Mouse (Mus musculus) induced T-regulatory cell, adult 2 months (primary cell): ENCODE results near the gene Fbxl15.
A peak's percentile ranks its signal among the peaks of the same experiment; 100 is the strongest.

Source experiments
- DNase-seq: peaks from one replicate; pipeline ENCODE4 v3.0.0-alpha.2; 2012; ENCODE audit warnings: low read depth

Gene Fbxl15

DNA sequence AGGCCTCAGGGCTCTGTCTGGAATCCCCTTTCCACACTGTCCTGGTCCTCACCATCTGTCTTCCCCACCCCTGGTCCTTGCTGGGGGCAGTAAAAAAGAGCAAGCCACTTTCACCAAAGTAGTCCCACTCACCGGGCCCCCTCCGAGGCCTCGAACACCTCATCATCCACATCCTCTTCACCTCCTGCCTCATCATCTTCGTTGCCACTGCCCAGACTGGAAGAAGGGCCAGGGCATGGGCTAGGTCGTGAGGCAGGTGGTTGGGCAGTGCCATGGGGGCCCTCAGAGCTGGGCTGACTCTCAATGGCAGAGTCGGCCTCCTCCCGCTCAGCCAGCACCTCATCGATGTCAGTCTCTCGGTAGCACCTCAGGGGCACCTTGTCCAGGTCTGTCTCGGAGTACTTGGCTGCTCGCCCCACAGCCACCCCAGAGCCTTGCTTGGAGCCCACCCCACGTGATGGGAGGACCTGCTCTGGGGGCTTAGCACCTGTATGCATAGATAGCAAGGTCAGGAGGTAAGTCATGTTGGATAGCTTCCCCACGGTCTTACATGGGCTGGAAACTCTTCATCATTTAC lies 4.9 kb upstream of the Fbxl15 start:
- no peak for DNase-seq

DNA sequence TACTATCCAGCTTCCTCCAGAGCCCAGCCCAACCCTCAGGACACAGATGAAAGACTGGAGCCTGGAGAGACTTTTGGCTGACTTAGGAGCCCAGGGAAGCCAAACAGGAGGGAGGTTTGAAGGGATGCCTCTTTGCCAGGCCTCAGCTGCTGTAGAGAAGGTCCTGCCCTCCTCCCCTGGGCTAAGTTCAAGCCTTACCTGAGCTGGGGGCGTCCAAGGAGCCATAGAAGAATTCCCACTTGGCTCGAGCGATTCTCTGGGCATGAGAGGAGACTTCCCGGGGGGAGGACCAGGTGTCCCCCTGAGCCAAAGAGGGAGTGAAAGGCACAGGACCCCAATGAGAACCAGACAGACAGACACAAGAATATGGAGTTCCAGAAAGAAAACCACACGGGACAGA lies 4.3 kb upstream of the Fbxl15 start:
- no peak for DNase-seq

DNA sequence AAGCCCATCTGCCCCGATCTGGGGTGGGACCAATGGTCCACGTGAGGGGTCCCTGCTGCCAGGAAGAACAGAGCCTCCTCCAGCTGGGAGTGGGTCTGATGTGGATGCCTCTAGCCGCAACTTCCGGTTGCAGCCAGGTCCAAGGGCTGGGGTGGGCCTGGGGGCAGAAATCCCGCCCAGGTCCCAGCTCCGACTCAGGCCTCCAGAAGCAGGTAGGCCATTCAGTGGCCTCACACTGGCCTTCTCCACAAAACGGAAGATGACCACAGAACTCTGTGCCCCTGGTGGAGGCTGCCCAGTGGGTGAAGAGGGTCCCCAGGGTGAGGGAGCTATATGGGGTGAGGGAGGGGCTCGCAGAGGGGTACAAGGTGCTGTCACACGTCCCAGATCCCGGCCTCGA lies 3.6 kb upstream of the Fbxl15 start:
- DNase-seq = no peak

DNA sequence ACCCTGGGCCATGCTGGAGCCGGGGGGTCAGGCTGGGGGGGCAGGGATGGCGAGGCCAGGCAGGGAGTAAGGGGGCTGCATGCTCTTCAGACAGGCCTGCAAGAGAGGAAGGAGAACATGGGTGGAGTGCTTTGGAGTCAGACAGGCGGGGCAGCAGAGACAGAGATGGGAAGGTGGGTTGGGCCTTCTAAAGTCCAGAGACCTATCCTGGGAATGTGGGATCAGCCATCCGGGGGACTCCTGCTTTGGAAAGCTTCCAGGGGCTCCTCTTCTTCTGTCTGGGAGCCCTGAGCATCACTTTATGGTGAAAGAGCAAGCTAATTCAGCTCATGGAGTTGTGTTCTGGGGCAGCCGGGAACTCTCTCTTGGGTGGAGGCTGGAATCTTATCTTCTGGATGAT lies 3.1 kb upstream of the Fbxl15 start:
- DNase-seq = no peak

DNA sequence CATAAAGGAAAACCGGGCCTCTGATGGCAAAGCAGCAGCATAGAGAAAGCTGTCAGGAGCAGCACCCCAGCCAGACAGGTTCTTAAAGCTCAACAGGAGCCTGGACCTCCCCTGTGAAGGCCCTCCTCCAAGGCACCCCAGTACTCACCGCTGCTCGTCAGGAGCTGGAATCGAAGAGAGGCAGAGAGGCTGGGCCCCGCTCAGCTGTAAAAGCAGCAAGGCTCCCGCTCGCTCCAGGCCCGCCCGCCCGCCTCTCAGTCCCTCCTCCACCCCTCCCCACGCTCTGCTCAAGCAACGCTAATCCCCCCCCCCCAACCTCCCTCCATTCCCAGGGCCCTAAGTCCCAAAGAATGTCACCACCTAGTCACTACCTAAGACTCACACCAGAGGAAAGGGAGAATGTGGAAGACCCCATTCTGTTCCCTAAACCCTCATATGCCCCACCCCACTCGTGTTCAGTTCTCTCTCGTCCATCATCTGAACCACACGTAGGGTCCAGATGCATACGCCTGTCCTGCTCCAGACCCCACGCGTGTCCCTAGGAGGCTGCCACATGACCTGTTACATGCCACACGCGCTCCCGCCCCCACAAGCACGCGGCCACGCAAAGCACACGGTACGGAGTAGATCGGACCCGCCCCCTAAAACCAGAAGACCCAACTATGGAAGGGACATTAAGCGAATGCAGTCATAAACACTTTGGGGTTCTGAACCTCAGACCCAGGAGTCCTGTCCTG lies 1.8 kb upstream of the Fbxl15 start:
- DNase-seq = no peak

DNA sequence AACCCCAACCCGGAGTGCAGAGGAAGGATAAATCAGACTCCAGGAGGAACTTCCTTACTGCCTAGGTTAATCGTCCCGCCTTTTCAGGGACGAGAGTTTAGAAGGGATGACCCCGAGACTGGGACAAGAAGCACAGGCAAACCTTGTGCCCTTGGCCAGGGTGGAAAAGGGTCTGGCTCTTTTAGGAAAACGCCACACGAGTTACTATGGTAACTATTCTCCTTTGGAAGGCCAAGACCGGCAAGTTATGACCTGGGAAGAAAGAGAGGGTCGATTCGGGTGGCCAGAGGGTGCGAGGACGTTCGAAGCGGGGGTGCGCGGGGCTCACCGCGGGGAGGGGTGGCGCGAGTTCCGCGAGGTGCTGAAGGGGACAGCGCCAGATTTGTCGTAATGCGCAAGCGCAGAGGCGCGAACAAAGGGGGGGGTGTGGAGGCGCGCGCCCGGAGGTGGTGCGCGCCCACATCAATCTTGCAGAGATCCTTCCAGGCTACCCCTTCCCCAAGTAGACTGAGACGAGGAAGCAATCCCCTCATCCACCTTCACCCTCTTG lies 1.2 kb upstream of the Fbxl15 start, which contains the start of gene Psd:
TSS of gene Psd (minus strand) at position 401 of the 550 bp plus-strand sequence.
- DNase-seq = peak; percentile 80

DNA sequence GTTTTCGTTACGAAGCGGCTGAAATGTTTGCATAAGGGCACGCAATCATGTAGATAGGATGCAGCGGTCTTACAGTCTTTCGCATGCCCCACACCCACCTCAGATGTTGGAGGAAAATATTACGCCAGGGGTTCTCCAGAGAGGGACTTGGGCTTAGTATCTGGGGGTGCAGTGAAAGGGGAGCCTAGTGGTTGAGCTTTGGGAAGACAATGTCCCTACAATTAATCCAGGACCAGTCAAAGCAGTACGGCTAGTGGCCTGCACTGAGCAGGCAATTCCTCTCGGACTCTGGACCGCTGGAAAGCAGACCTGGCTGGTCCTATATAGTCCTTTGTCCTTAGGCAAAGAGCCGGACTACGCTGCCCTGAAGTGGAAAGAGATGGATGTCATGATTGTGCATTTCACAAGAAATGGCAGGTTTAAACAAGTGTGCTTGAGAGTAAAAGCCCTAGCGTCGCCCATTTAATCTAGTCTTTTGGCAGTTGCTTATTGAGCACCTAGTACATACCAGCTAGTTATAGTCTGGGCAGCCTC lies 386 bp upstream of the Fbxl15 start:
- no peak for DNase-seq

DNA sequence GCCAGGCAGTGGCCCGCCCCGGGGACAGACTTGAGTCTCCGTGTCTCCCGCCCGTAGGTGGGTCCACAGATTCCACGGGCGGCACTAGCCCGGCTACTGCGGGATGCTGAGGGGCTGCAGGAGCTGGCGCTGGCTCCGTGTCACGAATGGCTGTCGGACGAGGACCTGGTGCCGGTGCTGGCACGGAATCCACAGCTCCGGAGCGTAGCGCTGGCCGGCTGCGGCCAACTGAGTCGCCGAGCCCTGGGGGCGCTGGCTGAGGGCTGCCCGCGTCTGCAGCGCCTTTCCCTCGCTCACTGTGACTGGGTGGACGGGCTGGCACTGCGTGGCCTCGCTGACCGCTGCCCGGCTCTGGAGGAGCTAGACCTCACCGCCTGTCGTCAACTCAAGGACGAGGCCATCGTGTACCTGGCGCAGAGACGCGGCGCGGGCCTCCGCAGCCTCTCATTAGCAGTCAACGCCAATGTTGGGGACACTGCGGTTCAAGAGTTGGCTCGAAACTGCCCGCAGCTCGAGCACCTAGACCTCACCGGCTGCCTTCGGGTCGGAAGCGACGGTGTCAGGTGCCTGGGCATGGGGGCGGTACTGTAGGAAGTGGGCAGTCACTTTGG lies 1.2 kb downstream of the Fbxl15 start:
- DNase-seq = peak; percentile 67

DNA sequence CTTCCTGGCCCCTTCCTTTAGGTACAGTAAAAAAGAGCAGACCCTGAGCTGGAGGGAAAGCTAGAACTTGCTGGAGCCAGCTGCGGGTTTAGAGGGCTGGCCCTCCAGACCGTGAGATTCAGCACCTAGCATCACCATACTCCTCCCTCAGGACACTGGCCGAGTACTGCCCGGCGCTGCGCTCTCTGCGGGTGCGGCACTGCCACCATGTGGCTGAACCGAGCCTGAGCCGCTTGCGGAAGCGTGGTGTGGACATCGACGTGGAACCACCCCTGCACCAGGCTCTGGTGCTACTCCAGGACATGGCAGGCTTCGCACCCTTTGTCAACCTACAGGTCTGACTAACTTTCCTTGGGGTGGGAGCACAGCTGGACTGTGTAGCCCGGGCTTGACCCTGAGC lies 2.0 kb downstream of the Fbxl15 start:
- DNase-seq = peak; percentile 74

DNA sequence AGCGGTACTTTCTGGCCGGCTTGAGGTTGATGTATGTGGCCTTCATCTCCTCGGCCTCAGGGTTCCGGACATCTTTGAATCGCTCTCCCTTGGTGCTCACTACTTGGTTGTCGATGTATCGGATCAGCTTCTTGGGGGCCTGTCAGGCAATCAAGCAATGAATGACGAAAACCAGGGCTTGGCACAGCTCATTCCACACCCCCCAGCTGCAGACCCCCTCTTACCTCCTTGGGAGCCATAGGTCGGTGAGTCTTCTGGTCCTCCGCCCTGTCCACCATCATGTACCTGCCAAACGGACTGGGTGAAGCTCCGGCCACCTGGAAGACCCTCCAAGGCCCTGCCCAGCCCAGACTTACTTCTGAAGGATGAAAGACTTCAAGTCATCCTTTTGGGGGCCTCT lies 2.7 kb downstream of the Fbxl15 start:
- DNase-seq = no peak

DNA sequence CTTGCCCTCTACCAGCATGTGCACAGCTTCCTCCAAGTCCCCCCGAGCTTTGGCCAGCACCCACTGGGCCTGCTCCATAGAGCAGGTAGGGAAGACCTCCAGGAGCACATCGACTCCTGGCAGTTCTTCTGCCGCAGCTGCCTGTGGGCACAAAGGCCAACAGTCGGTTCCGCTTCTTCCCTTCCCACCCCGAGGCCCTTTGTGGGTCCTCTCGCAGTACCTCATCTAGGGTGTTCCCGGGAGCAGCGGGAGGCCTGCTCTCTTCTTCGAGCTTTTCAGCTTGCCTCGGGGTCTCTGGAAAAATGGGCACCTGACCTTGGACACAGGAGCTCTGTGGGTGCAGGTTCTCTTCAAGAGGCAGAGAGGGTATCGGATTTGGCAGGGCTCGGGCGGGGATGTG lies 3.3 kb downstream of the Fbxl15 start:
- DNase-seq = no peak

DNA sequence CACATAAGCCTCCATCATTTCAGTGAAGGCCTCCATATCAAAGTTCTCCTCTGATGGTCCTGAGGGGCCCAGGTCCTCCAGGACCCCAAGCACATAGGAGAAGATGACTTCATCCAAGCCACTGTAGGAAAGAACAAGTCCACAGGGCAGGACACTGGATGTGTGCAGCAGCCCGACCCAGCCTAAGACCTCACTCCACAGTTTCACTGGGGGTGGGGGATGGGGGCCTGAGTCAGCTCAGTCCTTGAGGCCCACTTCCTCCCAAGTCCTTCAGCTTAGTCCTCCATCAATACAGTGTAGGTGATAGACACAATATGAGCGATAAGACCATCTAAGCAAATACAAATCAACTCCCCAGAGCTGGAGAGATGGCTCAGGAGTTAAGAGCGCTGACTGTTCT lies 4.0 kb downstream of the Fbxl15 start:
- DNase-seq = no peak

DNA sequence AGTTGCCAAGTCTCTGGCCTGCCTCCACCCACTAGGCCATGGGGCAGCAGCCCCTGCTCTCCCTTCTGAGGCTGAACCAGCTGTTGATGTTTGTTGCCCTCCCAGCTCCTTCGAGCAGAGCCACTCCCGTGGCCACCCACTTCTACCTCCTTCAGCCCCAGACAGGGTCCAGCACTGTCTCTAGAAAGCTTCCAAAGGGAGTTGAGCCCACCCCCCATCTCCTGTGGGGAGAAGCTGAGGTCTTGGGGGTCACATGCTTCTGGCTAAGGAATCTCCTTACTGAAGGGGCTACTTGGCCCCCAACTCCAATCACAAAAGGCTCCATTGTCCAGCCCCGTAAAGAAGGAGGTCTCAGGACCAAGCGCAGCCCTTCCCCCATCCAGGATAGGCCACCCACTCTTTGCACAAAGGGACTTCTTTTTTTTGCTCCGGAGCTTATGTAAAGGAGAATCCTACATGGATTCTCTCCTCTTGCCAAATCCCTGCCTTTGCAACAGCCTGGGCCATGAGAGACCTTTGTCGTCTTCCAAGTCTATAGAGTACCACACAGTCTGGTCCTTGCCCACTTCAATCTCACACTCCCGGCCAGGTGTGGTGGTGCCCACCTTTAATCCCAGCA lies 4.8 kb downstream of the Fbxl15 start:
- DNase-seq = no peak

DNA sequence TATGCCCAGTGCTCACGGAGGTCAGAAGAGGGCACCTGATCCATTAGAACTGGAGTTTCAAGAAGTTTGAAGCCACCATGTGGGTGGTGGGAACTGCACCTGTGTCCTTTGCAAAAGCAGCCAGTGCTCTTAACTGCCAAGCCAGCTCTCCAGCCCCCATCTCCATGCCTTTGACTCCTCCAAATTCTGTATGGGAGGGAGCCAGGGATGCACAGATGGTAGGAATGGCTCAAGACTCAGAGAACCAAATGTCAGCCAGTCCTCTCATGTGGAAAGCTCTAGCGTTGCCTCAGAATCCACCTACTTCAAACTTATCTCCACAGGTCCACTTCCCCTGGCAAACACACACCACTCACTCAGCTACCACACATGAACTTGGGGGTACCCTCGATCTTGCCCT lies 5.9 kb downstream of the Fbxl15 start:
- no peak for DNase-seq

DNA sequence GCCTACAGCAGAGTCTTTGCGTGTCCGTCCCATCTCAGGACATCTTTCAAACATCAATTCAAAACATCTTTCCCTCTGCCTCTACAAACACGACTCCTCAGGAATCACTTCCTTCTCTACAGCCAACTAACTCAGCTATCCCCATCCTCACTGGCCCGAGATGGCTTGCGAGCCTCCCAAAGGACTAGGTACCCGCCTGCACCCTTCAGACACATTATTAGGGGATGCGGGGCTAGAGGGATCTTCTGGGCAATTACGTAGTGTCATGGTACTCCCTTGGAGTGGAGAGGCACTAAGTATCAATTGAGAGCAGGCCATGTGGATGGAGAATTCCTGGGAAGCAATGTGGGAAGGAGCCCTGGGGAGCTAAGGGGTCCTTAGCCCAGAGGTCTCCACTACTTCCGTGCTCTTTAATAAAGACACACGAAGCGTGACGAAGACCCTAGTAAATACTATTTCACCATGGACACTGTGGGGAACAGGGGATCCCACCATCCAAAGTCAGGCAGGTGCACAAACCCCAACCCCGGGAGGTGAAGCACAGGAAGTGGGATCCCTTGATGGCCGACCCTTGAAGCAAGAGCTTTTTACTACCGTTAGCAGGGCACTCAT lies 9.8 kb downstream of the Fbxl15 start:
- DNase-seq = no peak

DNA sequence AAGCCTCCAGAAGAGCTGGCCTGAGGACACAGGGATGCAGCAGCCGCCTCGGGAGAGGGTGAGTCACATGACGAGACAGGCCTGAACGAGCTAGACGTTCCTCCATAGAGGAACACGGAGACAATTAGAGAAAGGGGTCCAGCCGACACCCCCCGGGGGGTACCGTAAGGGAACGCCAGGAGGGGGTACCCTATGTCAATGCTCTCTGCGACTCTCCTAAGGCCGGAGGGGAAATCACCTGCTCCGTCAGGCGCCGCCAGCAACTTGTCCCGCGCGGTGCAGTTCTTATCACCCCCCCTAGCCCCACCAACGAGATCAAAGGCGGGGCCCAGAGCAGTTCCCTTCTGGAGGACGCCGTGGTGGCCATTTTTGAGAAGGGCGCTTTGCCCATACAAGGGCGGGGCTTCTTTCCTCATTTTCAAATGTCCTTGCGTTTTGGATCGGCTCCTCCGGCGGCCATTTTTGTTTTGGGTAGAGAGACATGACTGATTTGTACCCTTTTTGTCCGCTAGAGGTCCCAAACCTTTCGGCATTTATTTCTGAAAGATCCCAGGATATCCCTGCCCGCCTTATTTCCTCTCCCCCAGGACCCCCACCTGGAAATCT lies 10.4 kb downstream of the Fbxl15 start, which contains the start of gene Cuedc2:
TSS of gene Cuedc2 (minus strand) at position 372 of the 606 bp plus-strand sequence.
- DNase-seq = peak; percentile 98

DNA sequence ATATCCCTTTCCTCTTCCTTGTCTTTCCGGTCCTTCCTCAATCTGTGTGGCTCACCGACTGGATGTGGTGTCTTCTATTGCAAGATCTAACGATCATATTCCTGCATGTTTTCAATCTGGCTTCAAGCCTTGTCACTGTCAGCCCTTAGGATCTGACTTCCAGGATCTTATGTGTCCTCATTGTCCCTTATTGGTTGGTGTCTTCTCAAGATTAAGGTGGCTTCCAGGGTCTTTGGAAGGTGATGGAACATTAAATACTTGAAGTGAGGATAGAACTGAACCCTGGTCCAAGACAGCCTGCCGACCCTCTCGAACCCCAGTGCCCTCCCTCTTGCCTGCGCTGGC lies 10.9 kb downstream of the Fbxl15 start:
- no peak for DNase-seq

DNA sequence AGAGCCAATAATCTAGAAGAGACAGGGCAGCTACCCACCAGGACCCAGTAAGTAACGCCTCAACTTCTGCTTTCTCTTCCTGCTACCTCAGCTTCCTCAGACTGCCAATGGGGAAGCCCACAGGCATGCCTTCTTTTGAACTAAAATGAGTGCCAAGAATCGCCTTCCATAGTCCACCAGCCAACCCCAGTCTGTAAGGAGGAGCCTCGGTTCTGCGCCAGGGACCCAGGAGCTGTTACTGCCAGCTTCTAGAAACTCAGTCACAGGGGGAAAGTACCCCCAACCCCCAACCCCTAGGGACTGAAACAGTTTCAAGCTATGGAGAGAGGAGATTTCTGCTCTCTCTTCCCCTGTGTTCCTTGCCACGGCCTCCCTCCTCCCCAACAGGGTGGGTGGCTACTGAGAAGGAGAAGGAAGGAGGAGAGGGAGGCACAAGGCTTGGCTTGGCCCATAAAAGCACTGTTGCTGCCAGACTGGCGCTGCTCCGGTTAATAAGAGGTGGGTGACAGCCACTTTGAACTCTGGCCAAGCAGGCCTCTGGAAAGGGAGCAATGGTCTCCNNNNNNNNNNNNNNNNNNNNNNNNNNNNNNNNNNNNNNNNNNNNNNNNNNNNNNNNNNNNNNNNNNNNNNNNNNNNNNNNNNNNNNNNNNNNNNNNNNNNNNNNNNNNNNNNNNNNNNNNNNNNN lies 11.4 kb downstream of the Fbxl15 start:
- no peak for DNase-seq

DNA sequence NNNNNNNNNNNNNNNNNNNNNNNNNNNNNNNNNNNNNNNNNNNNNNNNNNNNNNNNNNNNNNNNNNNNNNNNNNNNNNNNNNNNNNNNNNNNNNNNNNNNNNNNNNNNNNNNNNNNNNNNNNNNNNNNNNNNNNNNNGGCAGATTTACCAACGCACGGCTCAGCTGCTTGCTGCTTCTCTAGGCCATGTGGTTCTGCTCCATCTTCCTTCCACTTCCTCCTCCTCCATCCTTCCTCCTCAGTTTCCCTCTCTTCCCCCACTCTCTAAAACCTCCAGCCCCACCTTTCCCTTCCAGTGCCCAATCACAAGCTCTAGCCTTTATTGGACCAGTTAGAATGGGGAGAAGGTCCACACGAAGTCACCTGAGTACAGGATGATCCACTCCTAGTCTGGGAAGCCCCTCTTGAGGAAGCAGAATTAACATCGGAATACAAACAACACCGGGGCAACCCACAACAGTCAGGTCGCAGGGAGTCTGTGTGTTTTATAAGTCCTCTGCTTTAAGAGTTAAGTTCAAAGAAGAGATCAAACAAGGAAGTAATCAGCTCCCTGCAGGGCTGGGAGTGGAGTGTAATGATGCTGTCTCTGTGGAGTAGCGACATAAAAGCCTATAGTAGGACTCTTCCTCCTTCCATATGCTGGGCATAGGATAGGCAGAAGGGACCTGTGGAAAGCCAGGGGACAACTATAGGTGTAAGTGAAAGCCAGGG lies 16.9 kb downstream of the Fbxl15 start:
- DNase-seq = no peak

DNA sequence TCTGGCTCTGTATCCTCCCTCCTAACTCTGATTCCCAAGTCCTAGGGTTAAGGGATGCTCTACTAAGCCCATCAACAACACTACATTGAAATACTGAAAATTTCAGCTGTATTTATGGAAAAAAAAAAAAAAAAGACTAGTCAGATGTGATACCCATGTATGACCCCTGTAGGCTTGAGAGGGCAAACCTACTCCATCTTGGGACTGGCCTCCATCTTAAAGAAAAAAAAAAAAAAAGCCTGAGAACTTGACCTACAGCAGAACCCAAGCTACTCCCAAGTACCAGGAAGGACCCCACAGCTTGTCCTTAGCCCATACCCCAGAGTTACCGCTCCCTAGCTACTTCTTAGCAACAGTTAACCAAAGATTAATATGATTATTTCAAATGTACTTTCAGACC lies 19.2 kb downstream of the Fbxl15 start:
- DNase-seq = no peak
